Comparison of ENCODE assay signal across 31 mouse cellular contexts in genomic region chr11:96297428-96297827, GRCm38 (mm10). TPM values are rescaled to one million over a fixed set of nuclear protein-coding genes. Genes with fewer than 3 reads are reported as not detected.
DNase-seq lines count a peak whose midpoint lies in the region; ATAC-seq and TF ChIP-seq lines count a peak whose summit lies in the region.
"Had no signal": no experiment of that assay in that cellular context is flagged by ENCODE, and none has a peak within 500 bp of the region (broad histone marks: within the 10 kb centered on the region; RNA-seq: fewer than 3 reads in every experiment).

No protein-coding gene starts in this region.

- peak overlapping the region; percentile 99 for H3K9ac ChIP-seq in kidney, embryonic 14.5 days (ENCODE audit: low read depth, low read length)
- H3K9ac ChIP-seq in neural tube, embryonic 11.5 days (ENCODE audit: low read length), result peak overlapping the region; percentile 100
- H3K9ac ChIP-seq in hindbrain, postnatal 0 days (replicated peaks; ENCODE audit: low read length), result no peak overlapping the region
- no peak overlapping the region for H3K9ac ChIP-seq in stomach, embryonic 15.5 days
- H3K9ac ChIP-seq: forebrain, postnatal 0 days; heart, embryonic 12.5 days; liver, embryonic 15.5 days had no signal

- no peaks in the 10 kb centered on the region for H3K9me3 ChIP-seq in kidney, embryonic 14.5 days (ENCODE audit: control insufficient read depth, low read length)
- no peaks in the 10 kb centered on the region for H3K9me3 ChIP-seq in neural tube, embryonic 11.5 days (ENCODE audit: control insufficient read depth, low read length)
- H3K9me3 ChIP-seq in hindbrain, postnatal 0 days (ENCODE audit: low read length), result no peaks in the 10 kb centered on the region
- no peaks in the 10 kb centered on the region for H3K9me3 ChIP-seq in stomach, embryonic 15.5 days
- H3K9me3 ChIP-seq: heart, embryonic 12.5 days; limb, embryonic 10.5 days; liver, embryonic 15.5 days; midbrain, embryonic 10.5 days had no signal

- DNase-seq in kidney, postnatal 10 days, result no peak
- no peak for DNase-seq in neural tube, embryonic 11.5 days (ENCODE audit: low spot score)
- no peak for DNase-seq in neural tube, embryonic 10.5 days (ENCODE audit: extremely low spot score, low spot score)
- no peak for DNase-seq in hindbrain, postnatal 0 days (ENCODE audit: low spot score)
- no peak for DNase-seq in left cerebral cortex, adult 18-20 months (ENCODE audit: low spot score in 2 of 2)
- DNase-seq in embryo, embryonic 11 days, result no peak
- DNase-seq: adrenal gland, adult 2 months; cerebellum, adult 11-12 months; cerebellum, postnatal 10 days; gastrocnemius, postnatal 14 days; heart, adult 11 months; liver; right cerebral cortex, adult 18-20 months; right cerebral cortex, postnatal 4 days; thymus, postnatal 14 days had no signal

- 14% methylated on average over 3 of the region's 3 CpGs for WGBS in kidney, embryonic 14.5 days
- 8% methylated on average over 3 of the region's 3 CpGs for WGBS in neural tube, embryonic 11.5 days
- WGBS in hindbrain, postnatal 0 days, result 6% methylated on average over 3 of the region's 3 CpGs
- WGBS in stomach, embryonic 15.5 days, result 23% methylated on average over 3 of the region's 3 CpGs

- peaks cover 21% of the 10 kb centered on the region for H3K36me3 ChIP-seq in kidney, embryonic 14.5 days (ENCODE audit: control insufficient read depth, insufficient read depth, low read length)
- H3K36me3 ChIP-seq in neural tube, embryonic 11.5 days (ENCODE audit: control insufficient read depth, insufficient read depth, low read length), result no peaks in the 10 kb centered on the region
- no peaks in the 10 kb centered on the region for H3K36me3 ChIP-seq in hindbrain, postnatal 0 days (ENCODE audit: insufficient read depth, low read length)
- H3K36me3 ChIP-seq in stomach, embryonic 15.5 days, result no peaks in the 10 kb centered on the region
- H3K36me3 ChIP-seq: heart, embryonic 12.5 days; liver, embryonic 15.5 days; midbrain, embryonic 10.5 days had no signal

- H3K4me2 ChIP-seq in kidney, embryonic 14.5 days (replicated peaks; ENCODE audit: low read depth, low read length), result peak overlapping the region; percentile 95
- peak overlapping the region; percentile 100 for H3K4me2 ChIP-seq in neural tube, embryonic 11.5 days (ENCODE audit: low read depth)
- peak overlapping the region; percentile 18; the same call in 1 of the 2 replicates for H3K4me2 ChIP-seq in hindbrain, postnatal 0 days (ENCODE audit: low read depth, low read length)
- H3K4me2 ChIP-seq in stomach, embryonic 15.5 days, result peak overlapping the region; percentile 8; the same call in 1 of the 2 replicates
- H3K4me2 ChIP-seq: heart, embryonic 12.5 days; liver, embryonic 15.5 days had no signal

- ATAC-seq in kidney, embryonic 14.5 days (ENCODE audit: low FRiP score, low TSS enrichment), result no peak
- ATAC-seq in neural tube, embryonic 11.5 days (ENCODE audit: insufficient read depth, low FRiP score, low TSS enrichment), result no peak
- ATAC-seq in hindbrain, postnatal 0 days, result no peak
- no peak for ATAC-seq in stomach, embryonic 15.5 days (ENCODE audit: insufficient read depth, low FRiP score, low read depth)
- ATAC-seq: forebrain, postnatal 0 days; inflammation-experienced regulatory T-cells, adult 6 months had no signal

- H3K4me3 ChIP-seq in kidney, embryonic 14.5 days (ENCODE audit: low read length), result peak overlapping the region; percentile 53
- peak overlapping the region; percentile 96 for H3K4me3 ChIP-seq in neural tube, embryonic 11.5 days (ENCODE audit: low read depth, low read length)
- H3K4me3 ChIP-seq in hindbrain, postnatal 0 days (ENCODE audit: low read length), result no peak overlapping the region
- no peak overlapping the region for H3K4me3 ChIP-seq in stomach, embryonic 15.5 days (replicated peaks)
- H3K4me3 ChIP-seq: heart, embryonic 12.5 days; limb, embryonic 10.5 days; liver, embryonic 15.5 days; midbrain, embryonic 10.5 days had no signal

- H3K27me3 ChIP-seq in kidney, embryonic 14.5 days (ENCODE audit: control insufficient read depth, insufficient read depth, low read length), result no peaks in the 10 kb centered on the region
- 0 out of 2 replicates have a peak, but pooled peaks cover 2% of the 10 kb centered on the region for H3K27me3 ChIP-seq in neural tube, embryonic 11.5 days (ENCODE audit: control insufficient read depth, insufficient read depth, low read length)
- peaks cover 84% of the 10 kb centered on the region for H3K27me3 ChIP-seq in hindbrain, postnatal 0 days (ENCODE audit: insufficient read depth, low read length)
- H3K27me3 ChIP-seq in stomach, embryonic 15.5 days (replicated peaks), result peaks cover 79% of the 10 kb centered on the region

- peak overlapping the region; percentile 100 for H3K27ac ChIP-seq in kidney, embryonic 14.5 days (ENCODE audit: low read depth, low read length)
- H3K27ac ChIP-seq in neural tube, embryonic 11.5 days (ENCODE audit: low read depth, low read length), result peak overlapping the region; percentile 100
- no peak overlapping the region for H3K27ac ChIP-seq in hindbrain, postnatal 0 days
- H3K27ac ChIP-seq in stomach, embryonic 15.5 days, result peak overlapping the region; percentile 44; the same call in 1 of the 2 replicates
- H3K27ac ChIP-seq: limb, embryonic 10.5 days; liver, embryonic 15.5 days; macrophage; midbrain, embryonic 10.5 days had no signal

- peaks cover 40% of the 10 kb centered on the region for H3K4me1 ChIP-seq in kidney, embryonic 14.5 days (ENCODE audit: control insufficient read depth, insufficient read depth, low read length)
- H3K4me1 ChIP-seq in neural tube, embryonic 11.5 days (ENCODE audit: control insufficient read depth, insufficient read depth, low read length), result peaks cover 20% of the 10 kb centered on the region
- no peaks in the 10 kb centered on the region for H3K4me1 ChIP-seq in hindbrain, postnatal 0 days (ENCODE audit: insufficient read depth, low read length)
- H3K4me1 ChIP-seq in stomach, embryonic 15.5 days, result peaks cover 16% of the 10 kb centered on the region
- H3K4me1 ChIP-seq: liver, embryonic 15.5 days had no signal

- TF ChIP-seq CTCF in hindbrain, postnatal 0 days (IDR thresholded peaks at IDR 0.05; ENCODE audit: low read depth), result no peak

RNA-seq across cellular contexts. Expression of gene Hoxb6, which starts 5.2 kb away (rescaled TPM):
- 44.1 and 53.1 TPM in 2 replicates for polyA plus RNA-seq in kidney, embryonic 14.5 days (2014; fragmentation: Nextera tagmentation; extraction: Ambion mirVana)
- polyA plus RNA-seq in neural tube, embryonic 11.5 days (2014; fragmentation: Nextera tagmentation; extraction: Ambion mirVana), result 81.4 and 87.2 TPM in 2 replicates
- 23.2 and 30.2 TPM in 2 replicates for total RNA-seq in hindbrain, postnatal 0 days (2014; rRNA removed)
- 29.0 and 36.3 TPM in 2 replicates for polyA plus RNA-seq in hindbrain, postnatal 0 days (2015; fragmentation: Nextera tagmentation; extraction: Ambion mirVana)
- polyA plus RNA-seq in stomach, embryonic 15.5 days (2015; fragmentation: Nextera tagmentation; extraction: Ambion mirVana), result 7.5 and 10.7 TPM in 2 replicates
- total RNA-seq in left cerebral cortex, adult 18-20 months (2021), result not detected
- total RNA-seq: forebrain, postnatal 0 days; heart, postnatal 25 days; layer of hippocampus, postnatal 10 days; left cerebral cortex, adult 8-10 months; MEL had no signal
- polyA plus RNA-seq: cortical plate, adult 2 months; forebrain, embryonic 11.5 days; forebrain, postnatal 0 days; heart, embryonic 12.5 days; inflammation-experienced regulatory T-cells, adult 6 months; macrophage; midbrain, embryonic 10.5 days had no signal

RNA-seq across cellular contexts. Expression of gene Hoxb5, which starts 5.7 kb away (rescaled TPM):
- polyA plus RNA-seq in kidney, embryonic 14.5 days (2014; fragmentation: Nextera tagmentation; extraction: Ambion mirVana), result 22.1 and 24.3 TPM in 2 replicates
- 49.0 and 49.1 TPM in 2 replicates for polyA plus RNA-seq in neural tube, embryonic 11.5 days (2014; fragmentation: Nextera tagmentation; extraction: Ambion mirVana)
- total RNA-seq in hindbrain, postnatal 0 days (2014; rRNA removed), result 16.5 and 24.3 TPM in 2 replicates
- 109 and 113 TPM in 2 replicates for polyA plus RNA-seq in hindbrain, postnatal 0 days (2015; fragmentation: Nextera tagmentation; extraction: Ambion mirVana)
- 17.6 and 17.9 TPM in 2 replicates for polyA plus RNA-seq in stomach, embryonic 15.5 days (2015; fragmentation: Nextera tagmentation; extraction: Ambion mirVana)
- total RNA-seq in left cerebral cortex, adult 18-20 months (2021), result not detected
- total RNA-seq: forebrain, postnatal 0 days; layer of hippocampus, postnatal 10 days; left cerebral cortex, adult 8-10 months; MEL had no signal
- polyA plus RNA-seq: C2C12; cortical plate, adult 2 months; forebrain, embryonic 11.5 days; forebrain, postnatal 0 days; inflammation-experienced regulatory T-cells, adult 6 months; macrophage; midbrain, embryonic 10.5 days had no signal

RNA-seq across cellular contexts. Expression of gene Hoxb7, which starts 11.0 kb away (rescaled TPM):
- polyA plus RNA-seq in kidney, embryonic 14.5 days (2014; fragmentation: Nextera tagmentation; extraction: Ambion mirVana), result 58.6 and 61.9 TPM in 2 replicates
- 65.5 and 65.9 TPM in 2 replicates for polyA plus RNA-seq in neural tube, embryonic 11.5 days (2014; fragmentation: Nextera tagmentation; extraction: Ambion mirVana)
- 11.0 and 21.7 TPM in 2 replicates for total RNA-seq in hindbrain, postnatal 0 days (2014; rRNA removed)
- polyA plus RNA-seq in hindbrain, postnatal 0 days (2015; fragmentation: Nextera tagmentation; extraction: Ambion mirVana), result 10.1 and 16.8 TPM in 2 replicates
- polyA plus RNA-seq in stomach, embryonic 15.5 days (2015; fragmentation: Nextera tagmentation; extraction: Ambion mirVana), result 7.0 and 9.1 TPM in 2 replicates
- not detected for total RNA-seq in left cerebral cortex, adult 18-20 months (2021)
- total RNA-seq: forebrain, postnatal 0 days; heart, postnatal 25 days; layer of hippocampus, postnatal 10 days; left cerebral cortex, adult 8-10 months; MEL had no signal
- polyA plus RNA-seq: cortical plate, adult 2 months; forebrain, embryonic 11.5 days; forebrain, postnatal 0 days; inflammation-experienced regulatory T-cells, adult 6 months; macrophage; midbrain, embryonic 10.5 days had no signal

RNA-seq across cellular contexts. Expression of gene Hoxb8, which starts 15.7 kb away (rescaled TPM):
- 12.7 and 18.6 TPM in 2 replicates for polyA plus RNA-seq in kidney, embryonic 14.5 days (2014; fragmentation: Nextera tagmentation; extraction: Ambion mirVana)
- polyA plus RNA-seq in neural tube, embryonic 11.5 days (2014; fragmentation: Nextera tagmentation; extraction: Ambion mirVana), result 27.9 and 28.2 TPM in 2 replicates
- 28.0 and 66.5 TPM in 2 replicates for total RNA-seq in hindbrain, postnatal 0 days (2014; rRNA removed)
- polyA plus RNA-seq in hindbrain, postnatal 0 days (2015; fragmentation: Nextera tagmentation; extraction: Ambion mirVana), result 4.6 and 6.2 TPM in 2 replicates
- polyA plus RNA-seq in stomach, embryonic 15.5 days (2015; fragmentation: Nextera tagmentation; extraction: Ambion mirVana), result 1.1 and 1.9 TPM in 2 replicates
- not detected for total RNA-seq in left cerebral cortex, adult 18-20 months (2021)
- total RNA-seq: forebrain, postnatal 0 days; heart, postnatal 25 days; layer of hippocampus, postnatal 10 days; left cerebral cortex, adult 8-10 months; MEL had no signal
- polyA plus RNA-seq: cortical plate, adult 2 months; forebrain, embryonic 11.5 days; forebrain, postnatal 0 days; heart, embryonic 12.5 days; inflammation-experienced regulatory T-cells, adult 6 months; liver, embryonic 15.5 days; macrophage; midbrain, embryonic 10.5 days had no signal

RNA-seq across cellular contexts. Expression of gene Hoxb4, which starts 20.6 kb away (rescaled TPM):
- polyA plus RNA-seq in kidney, embryonic 14.5 days (2014; fragmentation: Nextera tagmentation; extraction: Ambion mirVana), result 4.2 and 8.6 TPM in 2 replicates
- polyA plus RNA-seq in neural tube, embryonic 11.5 days (2014; fragmentation: Nextera tagmentation; extraction: Ambion mirVana), result 3.1 and 3.8 TPM in 2 replicates
- 4.2 and 8.6 TPM in 2 replicates for total RNA-seq in hindbrain, postnatal 0 days (2014; rRNA removed)
- polyA plus RNA-seq in hindbrain, postnatal 0 days (2015; fragmentation: Nextera tagmentation; extraction: Ambion mirVana), result 2.4 and 3.3 TPM in 2 replicates
- 3.4 and 3.6 TPM in 2 replicates for polyA plus RNA-seq in stomach, embryonic 15.5 days (2015; fragmentation: Nextera tagmentation; extraction: Ambion mirVana)
- total RNA-seq in left cerebral cortex, adult 18-20 months (2021), result not detected
- total RNA-seq: forebrain, postnatal 0 days; layer of hippocampus, postnatal 10 days; MEL had no signal
- polyA plus RNA-seq: cortical plate, adult 2 months; forebrain, embryonic 11.5 days; forebrain, postnatal 0 days; midbrain, embryonic 10.5 days had no signal

Comparison
In these comparisons a context has a peak if more than half of its experiments do, and no peak if none do; other contexts are left out.
1. H3K4me2 ChIP-seq: peak in every context shown above with its lines; median percentile 100 in neural tube, embryonic 11.5 days; 95 in kidney, embryonic 14.5 days; 18 in hindbrain, postnatal 0 days; 8 in stomach, embryonic 15.5 days.
2. H3K4me3 ChIP-seq: peak in kidney, embryonic 14.5 days (single experiment) and neural tube, embryonic 11.5 days (single experiment); none in hindbrain, postnatal 0 days (single experiment) and stomach, embryonic 15.5 days (single experiment).
3. H3K9ac ChIP-seq: peak in kidney, embryonic 14.5 days (single experiment) and neural tube, embryonic 11.5 days (single experiment); none in hindbrain, postnatal 0 days (single experiment) and stomach, embryonic 15.5 days (single experiment).